Mouse (Mus musculus) lung, embryonic 14.5 days (tissue): ENCODE data around the gene Ldb2. TPM values are rescaled to one million over a fixed set of nuclear protein-coding genes. Genes with fewer than 3 reads are reported as not detected.

Source experiments
- ATAC-seq: fragments of 200-750 bp; cut with Nextera tagmentation; 2 replicates; pipeline ENCODE4 v1.8.0; 2017; ENCODE audit warnings: mild to moderate bottlenecking, moderate TSS enrichment, moderate library complexity; ENCODE audit not compliant: insufficient read depth
- DNase-seq: peaks from one replicate; pipeline ENCODE4 v3.0.0-alpha.2; 2015
- H3K27ac ChIP-seq: fragments of 300-500 bp; sonication (generic); 2 replicates; pipeline ENCODE4 v1.5.1; 2014; ENCODE audit warnings: low read depth, mild to moderate bottlenecking, moderate library complexity
- H3K27me3 ChIP-seq: fragments of 300-500 bp; sonication (generic); 2 replicates; pipeline ENCODE4 v1.6.1; 2014; ENCODE audit warnings: low read length, control low read depth; ENCODE audit not compliant: insufficient read depth
- H3K36me3 ChIP-seq: fragments of 300-500 bp; sonication (generic); 2 replicates; pipeline ENCODE4 v1.6.1; 2014; ENCODE audit warnings: control low read depth; ENCODE audit not compliant: insufficient read depth
- H3K4me1 ChIP-seq: fragments of 300-500 bp; sonication (generic); 2 replicates; pipeline ENCODE4 v1.6.1; 2014; ENCODE audit warnings: antibody characterized with exemption, control low read depth; ENCODE audit not compliant: insufficient read depth
- H3K4me2 ChIP-seq: fragments of 300-500 bp; sonication (generic); 2 replicates; pipeline ENCODE4 v1.6.1; 2014; ENCODE audit warnings: mild to moderate bottlenecking
- H3K4me3 ChIP-seq: fragments of 300-500 bp; sonication (generic); 2 replicates; pipeline ENCODE4 v1.5.1; 2014; ENCODE audit warnings: low read depth, low read length
- H3K9ac ChIP-seq: fragments of 300-500 bp; sonication (generic); 2 replicates; pipeline ENCODE4 v1.6.1; 2014
- H3K9me3 ChIP-seq: fragments of 300-500 bp; sonication (generic); 2 replicates; pipeline ENCODE4 v1.6.1; 2016; ENCODE audit warnings: low read depth, low read length, control low read depth
- CTCF ChIP-seq: IDR thresholded peaks from 2 replicates; pipeline ENCODE4 v1.5.1; 2016; ENCODE audit warnings: antibody characterized with exemption, low read depth
- WGBS: fragments of 180-500 bp; shearing (Covaris S2); extraction: QIAGEN DNeasy Blood & Tissue Kit; methylation state at CpG from one replicate; pipeline ENCODE4 v1.1.7; 2014; 5-methylcytosine and 5-hydroxymethylcytosine counted together
- polyA plus RNA-seq: library from polyadenylated mRNA; unstranded; fragments of >200 nt; fragmentation: Nextera tagmentation; extraction: Ambion mirVana; gene quantifications from 2 replicates; pipeline ENCODE4 v1.2.1, GENCODE M21; 2014

Gene Ldb2
- polyA plus RNA-seq, 1 experiment from 2014 or later, result 50.6 TPM

DNA sequence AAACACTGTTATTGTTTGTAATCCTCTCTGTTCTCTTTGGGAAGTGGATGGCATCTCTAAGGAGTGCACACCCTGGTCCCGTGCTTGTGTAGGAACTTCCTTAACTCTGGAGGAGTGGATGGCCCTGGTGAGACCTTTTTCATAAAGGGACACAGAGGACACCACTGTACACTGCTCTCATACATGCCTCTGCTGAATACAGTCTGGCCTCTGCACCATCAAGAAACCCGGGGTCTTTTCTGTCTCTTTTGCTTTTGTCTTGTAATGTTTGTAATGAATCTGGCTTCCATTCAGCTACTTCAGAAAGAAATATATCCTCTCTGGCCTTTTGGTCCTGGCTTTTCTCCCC, 152.7 kb downstream of the Ldb2 start:
- no peaks in the 10 kb centered on the region for H3K27me3 ChIP-seq
- no peaks in the 10 kb centered on the region for H3K4me1 ChIP-seq
- WGBS, result 51% methylated on average over 2 of the region's 2 CpGs
- H3K9ac ChIP-seq, result no peak overlapping the region
- DNase-seq (no peak), ATAC-seq (no peak)
- H3K36me3 ChIP-seq, result no peaks in the 10 kb centered on the region
- H3K27ac ChIP-seq, result no peak overlapping the region
- H3K4me3 ChIP-seq, result no peak overlapping the region
- H3K4me2 ChIP-seq, result no peak overlapping the region
- H3K9me3 ChIP-seq, result no peaks in the 10 kb centered on the region
- TF ChIP-seq CTCF, result no peak

DNA sequence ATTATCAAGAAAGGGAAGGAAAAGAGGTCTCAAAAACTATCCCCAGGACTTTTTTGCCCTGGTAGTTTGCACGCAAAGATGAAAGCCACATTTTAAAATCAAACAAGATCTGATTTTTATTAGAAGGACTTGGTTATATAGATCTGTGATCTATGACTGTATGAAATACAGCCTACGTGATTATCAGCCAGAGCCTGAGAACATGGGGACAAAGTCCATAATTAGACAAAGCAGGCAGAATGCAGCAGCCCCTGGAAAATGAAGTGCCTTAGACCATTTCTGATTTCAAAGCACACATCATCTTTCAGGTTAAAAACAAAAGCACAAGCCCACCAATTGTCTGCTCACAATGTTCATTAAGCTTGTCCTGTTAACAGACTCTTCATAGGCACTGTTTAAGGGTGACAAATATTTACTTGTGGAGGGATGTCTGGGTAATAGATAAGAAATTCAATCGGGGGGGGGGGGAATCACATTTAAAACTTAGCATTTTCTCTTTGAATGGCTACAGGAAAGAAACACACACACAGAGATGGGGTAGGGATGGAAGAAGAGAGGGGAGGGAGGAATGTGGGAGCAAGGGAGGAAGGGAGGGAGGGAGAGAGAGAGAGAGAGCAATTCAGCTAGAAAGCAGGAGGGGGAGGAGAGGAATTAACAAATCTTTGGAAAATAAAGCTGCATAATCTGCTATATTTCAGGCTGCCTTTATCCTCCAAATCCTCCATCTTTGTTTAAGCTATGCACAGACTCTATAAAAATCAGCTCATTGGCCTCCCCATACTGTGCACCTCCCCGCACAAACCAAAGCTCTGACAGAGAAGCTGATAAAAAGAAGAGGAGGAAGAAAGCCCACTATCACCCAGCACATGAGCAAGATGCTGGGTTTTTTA, 153.3 kb downstream of the Ldb2 start:
- no peak overlapping the region for H3K27ac ChIP-seq
- no peaks in the 10 kb centered on the region for H3K36me3 ChIP-seq
- no peaks in the 10 kb centered on the region for H3K4me1 ChIP-seq
- H3K9ac ChIP-seq, result no peak overlapping the region
- H3K27me3 ChIP-seq, result no peaks in the 10 kb centered on the region
- no peak for DNase-seq
- WGBS, result 46% methylated on average over 4 of the region's 4 CpGs
- TF ChIP-seq CTCF, result no peak
- no peaks in the 10 kb centered on the region for H3K9me3 ChIP-seq
- no peak for ATAC-seq
- H3K4me3 ChIP-seq, result no peak overlapping the region
- no peak overlapping the region for H3K4me2 ChIP-seq

DNA sequence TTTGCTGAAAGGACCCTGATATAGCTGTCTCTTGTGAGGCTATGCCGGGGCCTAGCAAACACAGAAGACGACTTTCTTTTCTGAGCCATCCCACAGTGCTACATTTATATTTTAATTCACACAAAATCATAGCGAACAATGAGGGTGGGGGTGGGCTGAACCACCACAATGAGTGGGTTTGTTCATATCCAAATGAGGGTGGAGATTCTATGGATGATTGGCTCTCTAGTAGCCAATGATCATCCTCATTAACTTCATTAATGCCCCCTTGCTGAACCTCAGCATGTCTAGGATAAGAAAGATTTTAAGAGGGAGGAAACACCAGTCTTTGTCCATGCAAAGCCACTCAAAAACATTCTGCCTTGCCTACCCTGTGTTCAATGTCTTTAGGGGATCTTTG, 156.4 kb downstream of the Ldb2 start:
- H3K27ac ChIP-seq, result no peak overlapping the region
- H3K4me3 ChIP-seq, result no peak overlapping the region
- TF ChIP-seq CTCF, result no peak
- H3K4me2 ChIP-seq, result no peak overlapping the region
- H3K9ac ChIP-seq, result no peak overlapping the region
- H3K36me3 ChIP-seq, result no peaks in the 10 kb centered on the region
- no peaks in the 10 kb centered on the region for H3K27me3 ChIP-seq
- no peak for ATAC-seq
- DNase-seq, result no peak
- 89% methylated on average over 3 of the region's 3 CpGs for WGBS
- H3K9me3 ChIP-seq, result no peaks in the 10 kb centered on the region
- no peaks in the 10 kb centered on the region for H3K4me1 ChIP-seq

DNA sequence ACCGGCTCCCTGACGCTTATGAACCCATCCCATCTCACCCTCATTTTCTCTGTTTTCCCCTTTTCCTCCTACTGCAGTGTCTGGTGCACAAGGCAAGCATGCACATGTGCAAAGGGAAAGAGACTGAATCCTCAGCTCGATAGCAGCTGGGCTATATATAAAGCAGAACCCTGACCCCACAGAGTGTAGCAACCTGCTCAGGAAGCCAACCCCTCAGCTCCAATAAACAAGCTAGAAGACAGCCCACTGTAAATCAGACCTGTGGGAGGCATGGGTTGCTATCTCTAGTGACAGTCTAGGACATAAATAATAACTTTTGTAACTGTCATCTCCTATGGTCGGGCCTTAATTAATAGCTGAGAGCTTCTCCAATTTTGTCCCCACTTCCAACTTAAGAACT, 158.4 kb downstream of the Ldb2 start:
- no peaks in the 10 kb centered on the region for H3K27me3 ChIP-seq
- no peak overlapping the region for H3K4me3 ChIP-seq
- 66% methylated on average over 4 of the region's 4 CpGs for WGBS
- no peak for ATAC-seq
- no peaks in the 10 kb centered on the region for H3K36me3 ChIP-seq
- H3K9me3 ChIP-seq, result no peaks in the 10 kb centered on the region
- no peak overlapping the region for H3K9ac ChIP-seq
- DNase-seq, result no peak
- no peak for TF ChIP-seq CTCF
- H3K4me2 ChIP-seq, result no peak overlapping the region
- H3K4me1 ChIP-seq, result no peaks in the 10 kb centered on the region
- no peak overlapping the region for H3K27ac ChIP-seq

DNA sequence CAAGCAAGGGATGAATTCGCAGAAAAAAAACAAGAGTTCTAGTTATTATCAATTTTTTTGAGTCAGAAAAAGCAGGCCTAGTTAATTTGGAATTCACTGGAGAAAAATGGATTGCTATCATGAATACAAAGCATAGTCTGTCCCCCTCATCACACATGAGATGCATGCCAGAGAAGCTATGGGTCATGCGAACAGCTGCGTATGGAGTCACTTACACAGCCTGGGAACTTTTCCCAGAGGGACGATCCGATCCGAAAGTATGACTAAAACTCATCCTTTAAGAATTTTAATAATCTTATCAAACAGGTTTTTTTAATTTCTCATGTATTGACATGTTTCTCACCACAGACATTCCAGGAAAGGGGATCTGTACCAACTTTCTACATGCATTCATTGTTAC, 163.9 kb downstream of the Ldb2 start:
- H3K27ac ChIP-seq, result no peak overlapping the region
- TF ChIP-seq CTCF, result no peak
- H3K9me3 ChIP-seq, result no peaks in the 10 kb centered on the region
- WGBS, result 78% methylated on average over 6 of the region's 6 CpGs
- H3K4me2 ChIP-seq, result no peak overlapping the region
- no peaks in the 10 kb centered on the region for H3K4me1 ChIP-seq
- ATAC-seq, result no peak
- H3K9ac ChIP-seq, result no peak overlapping the region
- no peak for DNase-seq
- H3K27me3 ChIP-seq, result no peaks in the 10 kb centered on the region
- H3K36me3 ChIP-seq, result no peaks in the 10 kb centered on the region
- no peak overlapping the region for H3K4me3 ChIP-seq

DNA sequence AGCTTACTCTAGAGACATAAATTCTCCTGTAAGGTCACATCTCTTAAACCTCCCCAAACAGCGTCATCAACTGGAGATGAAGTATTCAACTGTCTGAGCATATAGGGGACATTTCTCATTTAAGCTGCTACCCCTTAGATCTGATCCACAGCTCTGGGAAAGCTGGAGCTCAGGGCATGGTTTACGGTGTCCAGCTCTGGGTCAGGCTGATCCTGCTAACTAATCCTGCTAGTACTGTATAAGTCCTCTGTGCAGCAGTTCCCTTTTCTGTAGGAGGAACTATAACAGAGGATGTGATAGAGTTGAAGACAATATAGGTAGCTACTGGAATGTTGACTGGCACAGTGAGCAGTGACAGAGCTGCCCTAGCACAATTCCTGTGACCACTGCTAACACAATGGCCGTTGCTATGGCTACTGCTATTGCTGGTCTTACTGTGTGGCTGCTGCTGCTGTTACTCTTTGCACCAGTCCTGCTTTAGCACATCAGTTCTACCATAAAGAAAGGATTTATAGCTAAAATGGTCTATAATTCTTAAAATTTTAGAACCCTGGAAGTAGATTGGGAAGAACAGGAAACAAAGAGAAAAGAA, 170.3 kb downstream of the Ldb2 start:
- Histone ChIP-seq H3K4me3 (no peak overlapping the region), H3K27me3 (no peaks in the 10 kb centered on the region), H3K4me2 (no peak overlapping the region), H3K9ac (no peak overlapping the region), H3K36me3 (no peaks in the 10 kb centered on the region), H3K4me1 (no peaks in the 10 kb centered on the region), H3K27ac (no peak overlapping the region), H3K9me3 (no peaks in the 10 kb centered on the region)
- ATAC-seq (no peak), DNase-seq (no peak)
- 81% methylated on average over 3 of the region's 3 CpGs for WGBS
- no peak for TF ChIP-seq CTCF

DNA sequence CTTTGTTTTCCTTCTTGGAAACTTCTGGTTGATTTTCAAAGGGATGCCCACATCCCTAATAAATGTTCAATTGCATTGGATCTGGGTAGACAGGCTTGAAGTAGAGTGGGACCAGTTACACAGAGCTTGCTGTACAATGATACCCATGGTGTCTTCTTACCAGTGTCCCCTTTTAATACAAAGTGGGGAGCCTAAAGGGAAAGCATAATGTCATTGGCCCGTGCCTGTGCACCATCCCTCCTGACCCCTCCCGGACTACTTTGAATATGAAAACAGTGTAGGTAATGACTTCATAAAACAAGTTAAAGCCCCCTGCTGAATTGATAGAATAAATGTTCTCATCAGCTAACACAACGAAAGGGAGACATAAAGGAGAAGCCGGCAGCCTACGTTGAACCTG, 172.0 kb downstream of the Ldb2 start:
- Histone ChIP-seq H3K9me3 (no peaks in the 10 kb centered on the region), H3K36me3 (no peaks in the 10 kb centered on the region), H3K27ac (no peak overlapping the region), H3K4me1 (no peaks in the 10 kb centered on the region), H3K4me2 (no peak overlapping the region), H3K4me3 (no peak overlapping the region), H3K27me3 (no peaks in the 10 kb centered on the region), H3K9ac (no peak overlapping the region)
- ATAC-seq (no peak), DNase-seq (no peak)
- 79% methylated on average over 5 of the region's 5 CpGs for WGBS
- TF ChIP-seq CTCF, result no peak
